Mouse (Mus musculus): ENCODE data around the gene Alox5ap. TPM values are rescaled to one million over a fixed set of nuclear protein-coding genes. Genes with fewer than 3 reads are reported as not detected.

Gene Alox5ap
- polyA plus RNA-seq (2014; fragmentation: Nextera tagmentation; extraction: Ambion mirVana) = 9.3 and 20.5 TPM in 2 replicates

DNA sequence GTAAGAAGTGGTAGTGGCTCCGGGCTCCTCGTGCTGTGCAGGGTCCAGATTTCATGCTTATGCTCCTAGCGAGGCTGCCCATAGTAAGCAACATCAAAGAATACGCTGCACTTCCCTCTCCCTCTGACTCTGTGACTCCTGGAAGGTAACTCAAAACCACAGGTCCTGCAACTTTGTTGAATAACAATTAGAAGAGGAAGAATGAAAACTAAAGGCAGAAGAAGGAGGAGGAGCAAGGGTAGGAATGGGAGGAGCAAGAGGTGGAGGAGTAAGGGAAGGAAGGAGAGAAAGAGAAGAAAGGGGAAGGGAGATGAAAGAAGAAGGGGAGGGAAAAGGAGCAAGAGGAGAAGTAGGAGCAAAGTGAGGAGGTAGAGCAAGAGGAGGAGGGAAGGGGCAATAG, at the start of gene Alox5ap:
Gene Alox5ap (plus strand): TSS at position 363 of the 400 bp plus-strand sequence.
- ATAC-seq (ENCODE audit: insufficient read depth) = no peak
- DNase-seq = no peak
- no peaks in the 10 kb centered on the region for H3K27me3 ChIP-seq (ENCODE audit: insufficient read depth, low read length)

GRCm38 (mm10) chr5:149215540-149215939, 49.0 kb upstream of the Alox5ap start:
- H3K4me1 ChIP-seq (ENCODE audit: insufficient read depth) = no peaks in the 10 kb centered on the region
- DNase-seq (no peak), ATAC-seq (ENCODE audit: insufficient read depth) (no peak)
- no peak for TF ChIP-seq CTCF (IDR thresholded peaks at IDR 0.05; ENCODE audit: low read depth)
- H3K4me3 ChIP-seq (ENCODE audit: low read depth, low read length) = no peak overlapping the region
- peaks cover 71% of the 10 kb centered on the region for H3K36me3 ChIP-seq (ENCODE audit: insufficient read depth)
- no peaks in the 10 kb centered on the region for H3K27me3 ChIP-seq (ENCODE audit: insufficient read depth, low read length)
- H3K9me3 ChIP-seq (ENCODE audit: low read depth, low read length) = no peaks in the 10 kb centered on the region; the same call in 1 of the 2 replicates
- 92% methylated on average over 7 of the region's 7 CpGs for WGBS
- no peak overlapping the region for H3K4me2 ChIP-seq
- no peak overlapping the region for H3K9ac ChIP-seq
- no peak overlapping the region for H3K27ac ChIP-seq (ENCODE audit: low read depth)

More for the DNA sequence above, at the start of gene Alox5ap:
- WGBS = 57% methylated on average over 4 of the region's 4 CpGs
- Histone ChIP-seq H3K4me1 (ENCODE audit: insufficient read depth) (no peaks in the 10 kb centered on the region), H3K36me3 (ENCODE audit: insufficient read depth) (no peaks in the 10 kb centered on the region), H3K4me2 (no peak within 1 kb of the TSS), H3K9ac (no peak within 1 kb of the TSS), H3K9me3 (ENCODE audit: low read depth, low read length) (no peaks in the 10 kb centered on the region), H3K4me3 (ENCODE audit: low read depth, low read length) (no peak within 1 kb of the TSS), H3K27ac (ENCODE audit: low read depth) (no peak within 1 kb of the TSS)
- TF ChIP-seq CTCF (IDR thresholded peaks at IDR 0.05; ENCODE audit: low read depth) = no peak

DNA sequence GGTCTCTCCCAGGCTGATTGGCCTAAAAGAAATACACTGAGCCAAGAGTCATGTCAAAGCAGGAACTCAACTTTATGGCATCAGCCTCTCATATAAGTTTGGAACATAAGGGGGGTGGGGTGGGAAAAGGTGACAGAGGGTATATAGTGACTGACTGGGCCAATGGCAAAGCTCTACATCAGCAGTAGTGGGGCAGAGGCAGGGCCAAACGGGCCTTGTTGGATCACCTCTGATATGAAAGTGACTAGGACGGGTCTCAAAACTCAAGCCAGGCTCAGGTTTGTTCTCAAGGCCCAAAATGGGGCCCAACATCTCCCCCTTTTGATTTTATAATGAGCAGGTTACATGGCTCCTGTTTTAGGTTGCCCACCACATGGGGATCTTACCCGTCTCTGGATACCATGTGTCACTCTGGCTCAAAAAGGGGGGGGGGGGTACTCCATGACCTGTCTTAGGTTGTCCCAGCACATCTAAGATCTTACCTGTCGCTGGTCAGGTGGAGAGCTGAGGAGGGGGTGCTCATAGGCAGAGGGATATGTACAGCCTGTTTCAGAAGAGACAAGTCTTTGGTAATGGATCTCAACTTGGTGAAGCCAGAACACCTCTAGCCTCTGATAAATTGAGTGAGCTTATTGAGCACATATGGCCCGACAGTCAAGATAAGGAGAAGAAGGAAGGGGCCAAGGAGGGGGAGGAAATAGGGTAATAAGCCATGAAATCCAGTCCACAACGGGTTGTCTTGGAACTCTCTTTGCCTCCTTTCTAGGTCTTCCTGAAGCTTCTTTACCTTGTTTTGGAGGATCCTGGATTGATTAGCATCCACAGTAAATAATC, 46.8 kb upstream of the Alox5ap start:
- no peaks in the 10 kb centered on the region for H3K4me1 ChIP-seq (ENCODE audit: insufficient read depth)
- H3K27me3 ChIP-seq (ENCODE audit: insufficient read depth, low read length) = no peaks in the 10 kb centered on the region
- no peak overlapping the region for H3K4me3 ChIP-seq (ENCODE audit: low read depth, low read length)
- H3K9me3 ChIP-seq (ENCODE audit: low read depth, low read length) = no peaks in the 10 kb centered on the region; the same call in 1 of the 2 replicates
- peaks cover 49% of the 10 kb centered on the region for H3K36me3 ChIP-seq (ENCODE audit: insufficient read depth)
- DNase-seq (no peak), ATAC-seq (ENCODE audit: insufficient read depth) (no peak)
- no peak for TF ChIP-seq CTCF (IDR thresholded peaks at IDR 0.05; ENCODE audit: low read depth)
- 84% methylated on average over 6 of the region's 6 CpGs for WGBS
- no peak overlapping the region for H3K4me2 ChIP-seq
- no peak overlapping the region for H3K27ac ChIP-seq (ENCODE audit: low read depth)
- H3K9ac ChIP-seq = no peak overlapping the region

DNA sequence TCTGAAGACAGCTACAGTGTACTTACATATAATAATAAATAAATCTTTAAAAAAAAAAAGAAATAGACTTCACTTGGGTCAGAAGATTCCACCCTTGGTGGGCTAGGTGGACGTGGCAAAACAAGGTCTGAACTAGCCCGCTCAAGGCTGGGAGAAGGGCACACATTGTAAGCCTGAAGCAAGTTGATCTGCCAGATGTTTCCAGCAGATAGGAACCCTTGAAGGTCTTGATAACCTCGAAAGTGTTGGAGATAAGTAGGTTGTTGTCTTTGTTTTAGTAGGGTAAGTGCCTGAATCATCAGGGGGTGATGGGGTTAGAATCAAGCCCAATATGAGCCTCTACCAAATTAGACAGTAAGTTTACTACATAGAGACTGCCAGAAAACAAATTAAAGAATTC, 45.1 kb upstream of the Alox5ap start:
- DNase-seq (no peak), ATAC-seq (ENCODE audit: insufficient read depth) (no peak)
- H3K4me1 ChIP-seq (ENCODE audit: insufficient read depth) = peaks cover 6% of the 10 kb centered on the region; the same call in 1 of the 2 replicates
- H3K9me3 ChIP-seq (ENCODE audit: low read depth, low read length) = no peaks in the 10 kb centered on the region; the same call in 1 of the 2 replicates
- no peak for TF ChIP-seq CTCF (IDR thresholded peaks at IDR 0.05; ENCODE audit: low read depth)
- WGBS = 71% methylated on average over 3 of the region's 3 CpGs
- H3K4me2 ChIP-seq = no peak overlapping the region
- H3K36me3 ChIP-seq (ENCODE audit: insufficient read depth) = peaks cover 31% of the 10 kb centered on the region
- H3K9ac ChIP-seq = no peak overlapping the region
- no peak overlapping the region for H3K27ac ChIP-seq (ENCODE audit: low read depth)
- no peaks in the 10 kb centered on the region for H3K27me3 ChIP-seq (ENCODE audit: insufficient read depth, low read length)
- H3K4me3 ChIP-seq (ENCODE audit: low read depth, low read length) = no peak overlapping the region

GRCm38 (mm10) chr5:149221355-149221754, 43.2 kb upstream of the Alox5ap start:
- Histone ChIP-seq H3K4me3 (ENCODE audit: low read depth, low read length) (no peak overlapping the region), H3K36me3 (ENCODE audit: insufficient read depth) (peaks cover 13% of the 10 kb centered on the region; the same call in 1 of the 2 replicates), H3K4me2 (no peak overlapping the region), H3K27me3 (ENCODE audit: insufficient read depth, low read length) (no peaks in the 10 kb centered on the region), H3K9me3 (ENCODE audit: low read depth, low read length) (no peaks in the 10 kb centered on the region; the same call in 1 of the 2 replicates), H3K27ac (ENCODE audit: low read depth) (no peak overlapping the region), H3K9ac (no peak overlapping the region), H3K4me1 (ENCODE audit: insufficient read depth) (peaks cover 9% of the 10 kb centered on the region; the same call in 1 of the 2 replicates)
- DNase-seq = no peak
- TF ChIP-seq CTCF (IDR thresholded peaks at IDR 0.05; ENCODE audit: low read depth) = no peak
- WGBS = 79% methylated on average over 4 of the region's 4 CpGs
- no peak for ATAC-seq (ENCODE audit: insufficient read depth)

- no peak for TF ChIP-seq CTCF (IDR thresholded peaks at IDR 0.05; ENCODE audit: low read depth)
- H3K27ac ChIP-seq (ENCODE audit: low read depth) = no peak overlapping the region
- peak; percentile 46 for DNase-seq
Measured at GRCm38 (mm10) chr5:149224666-149225065, 39.9 kb upstream of the Alox5ap start.

More at GRCm38 (mm10) chr5:149224666-149225065, 39.9 kb upstream of the Alox5ap start:
- no peak for ATAC-seq (ENCODE audit: insufficient read depth)
- no peak overlapping the region for H3K9ac ChIP-seq
- peaks cover 9% of the 10 kb centered on the region; the same call in 1 of the 2 replicates for H3K4me1 ChIP-seq (ENCODE audit: insufficient read depth)
- H3K9me3 ChIP-seq (ENCODE audit: low read depth, low read length) = no peaks in the 10 kb centered on the region
- peak overlapping the region; percentile 15; the same call in 1 of the 2 replicates for H3K4me2 ChIP-seq
- no peak overlapping the region for H3K4me3 ChIP-seq (ENCODE audit: low read depth, low read length)
- WGBS = 6% methylated on average over 7 of the region's 7 CpGs
- H3K36me3 ChIP-seq (ENCODE audit: insufficient read depth) = no peaks in the 10 kb centered on the region
- no peaks in the 10 kb centered on the region for H3K27me3 ChIP-seq (ENCODE audit: insufficient read depth, low read length)

All from lung, embryonic 14.5 days (tissue).